Mouse (Mus musculus): ENCODE results near the gene Polr2j. TPM values are rescaled to one million over a fixed set of nuclear protein-coding genes. Genes with fewer than 3 reads are reported as not detected.
A peak's percentile ranks its signal among the peaks of the same experiment; 100 is the strongest.

Polr2j gene
- polyA plus RNA-seq, 1 experiment from 2014 or later, result 269 TPM

Small RNA genes lying within 50 kb of the gene (microRNA-seq; reads per million reads assigned to microRNA genes)
- 1.3 reads per million, percentile 13 among the genes with 10 or more reads in this experiment for gene Mir7035

Other genes starting within 250 kb of the Polr2j start
- gene Hspb1, start 228.7 kb upstream of the Polr2j start, polyA plus RNA-seq (2014; fragmentation: Nextera tagmentation; extraction: Ambion mirVana), result 79.9 and 81.7 TPM in 2 replicates
- gene Ywhag, start 182.0 kb upstream of the Polr2j start, polyA plus RNA-seq (2014; fragmentation: Nextera tagmentation; extraction: Ambion mirVana), result 93.3 and 95.7 TPM in 2 replicates
- 2.1 and 2.9 TPM in 2 replicates for gene Ssc4d, start 142.1 kb upstream of the Polr2j start, polyA plus RNA-seq (2014; fragmentation: Nextera tagmentation; extraction: Ambion mirVana)
- gene Zp3, start 136.5 kb upstream of the Polr2j start, polyA plus RNA-seq (2014; fragmentation: Nextera tagmentation; extraction: Ambion mirVana), result not detected in 2 replicates
- gene Dtx2, start 121.8 kb upstream of the Polr2j start, polyA plus RNA-seq (2014; fragmentation: Nextera tagmentation; extraction: Ambion mirVana), result 23.2 and 24.6 TPM in 2 replicates
- 52.1 and 53.5 TPM in 2 replicates for gene Upk3b, start 78.1 kb upstream of the Polr2j start, polyA plus RNA-seq (2014; fragmentation: Nextera tagmentation; extraction: Ambion mirVana)
- 0.41 and 1.6 TPM in 2 replicates for gene Upk3bl, start 62.1 kb upstream of the Polr2j start, polyA plus RNA-seq (2014; fragmentation: Nextera tagmentation; extraction: Ambion mirVana)
- gene Rasa4, start 32.7 kb upstream of the Polr2j start, polyA plus RNA-seq (2014; fragmentation: Nextera tagmentation; extraction: Ambion mirVana), result 22.6 and 26.1 TPM in 2 replicates
- gene Lrwd1, start 19.4 kb downstream of the Polr2j start, polyA plus RNA-seq (2014; fragmentation: Nextera tagmentation; extraction: Ambion mirVana), result 30.6 and 33.7 TPM in 2 replicates
- gene Alkbh4, start 19.5 kb downstream of the Polr2j start, polyA plus RNA-seq (2014; fragmentation: Nextera tagmentation; extraction: Ambion mirVana), result 13.4 and 16.4 TPM in 2 replicates
- gene Orai2, start 54.1 kb downstream of the Polr2j start, polyA plus RNA-seq (2014; fragmentation: Nextera tagmentation; extraction: Ambion mirVana), result 6.2 and 7.1 TPM in 2 replicates
- gene Prkrip1, start 82.3 kb downstream of the Polr2j start, polyA plus RNA-seq (2014; fragmentation: Nextera tagmentation; extraction: Ambion mirVana), result 42.0 and 53.1 TPM in 2 replicates
- 3.1 and 4.2 TPM in 2 replicates for gene Sh2b2, start 129.9 kb downstream of the Polr2j start, polyA plus RNA-seq (2014; fragmentation: Nextera tagmentation; extraction: Ambion mirVana)

Measured in intestine, embryonic 14.5 days (tissue).